Mouse (Mus musculus): ENCODE measurements around the gene Mlec.

- TF ChIP-seq FLI1 (IDR thresholded peaks at IDR 0.05; ENCODE audit: low read length) (no peak), GATA1 (IDR thresholded peaks at IDR 0.05; ENCODE audit: borderline replicate concordance, low read length) (no peak)
Observed at GRCm38 (mm10) chr5:115151457-115151856, 6.5 kb downstream of the Mlec start.

Data from megakaryocyte, embryonic 14.5 days (primary cell).